In genomic region chrX:100802034-100802433, GRCm38 (mm10) we compare ENCODE assay signal across 16 mouse cellular contexts. TPM values are rescaled to one million over a fixed set of nuclear protein-coding genes. Genes with fewer than 3 reads are reported as not detected.
A peak's percentile ranks its signal among the peaks of the same experiment; 100 is the strongest.
DNase-seq lines count a peak whose midpoint lies in the region; ATAC-seq and TF ChIP-seq lines count a peak whose summit lies in the region.
"Had no signal": no experiment of that assay in that cellular context is flagged by ENCODE, and none has a peak within 500 bp of the region (broad histone marks: within the 10 kb centered on the region; RNA-seq: fewer than 3 reads in every experiment).

No protein-coding gene starts in this region.

- 46% methylated on average over 6 of the region's 6 CpGs for WGBS in intestine, postnatal 0 days
- WGBS in forebrain, embryonic 14.5 days: 79% methylated on average over 6 of the region's 6 CpGs

- intact Hi-C loops in heart, postnatal 14 days (cut with DNase I): no loop called here

- ATAC-seq in intestine, postnatal 0 days: peak; percentile 29; the same call in 1 of the 2 replicates
- no peak for ATAC-seq in forebrain, embryonic 14.5 days
- ATAC-seq: activated CD4-positive, CD25-positive, alpha-beta regulatory T cell, adult 4 months; CD4-positive, CD25-positive, alpha-beta regulatory T cell, adult 4 months; forebrain, embryonic 16.5 days had no signal

- H3K4me2 ChIP-seq in intestine, postnatal 0 days (replicated peaks; ENCODE audit: low read depth): no peak overlapping the region
- no peak overlapping the region for H3K4me2 ChIP-seq in forebrain, embryonic 14.5 days (ENCODE audit: low read length)
- H3K4me2 ChIP-seq: heart, embryonic 12.5 days; midbrain, embryonic 11.5 days had no signal

- no peaks in the 10 kb centered on the region for H3K36me3 ChIP-seq in intestine, postnatal 0 days (ENCODE audit: control insufficient read depth, insufficient read depth)
- peaks cover 13% of the 10 kb centered on the region for H3K36me3 ChIP-seq in forebrain, embryonic 14.5 days (ENCODE audit: control insufficient read depth, insufficient read depth, low read length)

- no peak for TF ChIP-seq CTCF in intestine, postnatal 0 days (IDR thresholded peaks at IDR 0.05; ENCODE audit: low read depth)

- H3K27ac ChIP-seq in intestine, postnatal 0 days (ENCODE audit: low read depth, low read length): no peak overlapping the region
- no peak overlapping the region for H3K27ac ChIP-seq in forebrain, embryonic 14.5 days (ENCODE audit: low read depth, low read length)
- H3K27ac ChIP-seq: liver, embryonic 14.5 days had no signal

- H3K27me3 ChIP-seq in intestine, postnatal 0 days (replicated peaks; ENCODE audit: control insufficient read depth, insufficient read depth, low read length): no peaks in the 10 kb centered on the region
- H3K27me3 ChIP-seq in forebrain, embryonic 14.5 days (replicated peaks; ENCODE audit: control insufficient read depth, insufficient read depth, low read length): no peaks in the 10 kb centered on the region
- H3K27me3 ChIP-seq: heart, embryonic 12.5 days had no signal

- H3K4me3 ChIP-seq in intestine, postnatal 0 days (ENCODE audit: low read depth, low read length): no peak overlapping the region
- H3K4me3 ChIP-seq in forebrain, embryonic 14.5 days (ENCODE audit: low read depth, low read length): no peak overlapping the region
- H3K4me3 ChIP-seq: heart, embryonic 12.5 days had no signal

- H3K9me3 ChIP-seq in intestine, postnatal 0 days (ENCODE audit: control insufficient read depth): no peaks in the 10 kb centered on the region
- H3K9me3 ChIP-seq in forebrain, embryonic 14.5 days (replicated peaks; ENCODE audit: control insufficient read depth, low read length): no peaks in the 10 kb centered on the region
- H3K9me3 ChIP-seq: heart, embryonic 12.5 days had no signal

- DNase-seq in R1 (ENCODE audit: low read depth, low spot score): peak; percentile 25
- peak; percentile 55 to 79 for DNase-seq in lung, adult 18-20 months
- DNase-seq in lung, postnatal 4 days: peak; percentile 29 to 34
- DNase-seq in spleen, postnatal 10 days (ENCODE audit: low spot score in 2 of 2): no peak
- DNase-seq in heart, postnatal 14 days: no peak
- DNase-seq in forebrain, embryonic 14.5 days (ENCODE audit: low spot score): no peak
- DNase-seq: cerebellum, adult 11 months; layer of hippocampus, postnatal 36 days; right cerebral cortex, postnatal 25 days had no signal

- H3K4me1 ChIP-seq in intestine, postnatal 0 days (replicated peaks; ENCODE audit: control insufficient read depth, insufficient read depth, low read length): no peaks in the 10 kb centered on the region
- H3K4me1 ChIP-seq in forebrain, embryonic 14.5 days (ENCODE audit: control insufficient read depth, insufficient read depth, low read length): no peaks in the 10 kb centered on the region

- no peak overlapping the region for H3K9ac ChIP-seq in intestine, postnatal 0 days (ENCODE audit: low read depth, low read length)
- no peak overlapping the region for H3K9ac ChIP-seq in forebrain, embryonic 14.5 days (ENCODE audit: low read length)
- H3K9ac ChIP-seq: heart, embryonic 12.5 days; liver, embryonic 14.5 days had no signal

RNA-seq across cellular contexts. Expression of gene Dlg3, which starts 34.5 kb away (rescaled TPM):
- polyA plus RNA-seq in intestine, postnatal 0 days (2015; fragmentation: Nextera tagmentation; extraction: Ambion mirVana): 2.2 and 2.9 TPM in 2 replicates
- total RNA-seq in heart, postnatal 14 days (2021): 1 to 10 TPM; 3.1 to 4.8 TPM
- polyA plus RNA-seq in forebrain, embryonic 14.5 days (2014; fragmentation: Nextera tagmentation; extraction: Ambion mirVana): 14.0 and 15.5 TPM in 2 replicates

Comparison
In these comparisons a context has a peak if more than half of its experiments do, and no peak if none do; other contexts are left out.
1. DNase-seq: peak in R1 (single experiment), lung, adult 18-20 months (2 of 2) and lung, postnatal 4 days (2 of 2); none in spleen, postnatal 10 days (0 of 2), heart, postnatal 14 days (0 of 2) and forebrain, embryonic 14.5 days (single experiment).